Mouse (Mus musculus) lung, postnatal 0 days (tissue): ENCODE data around the gene Sh3glb1.

Source experiments
- CTCF ChIP-seq: IDR thresholded peaks from 2 replicates; pipeline ENCODE4 v1.5.1; 2016; ENCODE audit warnings: antibody characterized with exemption, mild to moderate bottlenecking
- EP300 ChIP-seq: IDR thresholded peaks from 2 replicates; pipeline ENCODE4 v1.6.1; 2016; ENCODE audit warnings: antibody characterized with exemption, mild to moderate bottlenecking, control low read depth

DNA sequence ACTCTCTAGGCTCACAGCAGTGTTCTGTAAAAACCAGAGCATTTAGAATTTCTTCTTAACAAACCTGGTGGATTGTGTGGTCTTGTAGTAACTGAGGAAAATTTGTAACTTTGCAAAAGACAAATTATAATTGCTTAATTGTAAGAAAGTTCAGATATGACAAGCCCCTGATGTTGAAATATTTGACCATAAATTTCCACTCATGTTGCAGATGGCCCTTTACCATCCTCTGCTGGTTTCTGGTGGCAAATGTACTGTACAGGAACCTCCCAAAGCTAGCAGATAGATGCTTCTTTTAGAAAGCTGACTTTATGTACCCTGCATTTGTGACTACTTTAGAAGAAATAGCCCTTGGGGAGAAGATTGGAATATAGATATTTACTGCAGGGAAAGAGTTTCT, 80.1 kb downstream of the Sh3glb1 start:
- TF ChIP-seq CTCF (peak; percentile 65), EP300 (no peak)
